ENCODE assay signal across 18 mouse cellular contexts in genomic region chr7:65516903-65517302, GRCm38 (mm10). TPM values are rescaled to one million over a fixed set of nuclear protein-coding genes. Genes with fewer than 3 reads are reported as not detected.
DNase-seq lines count a peak whose midpoint lies in the region; ATAC-seq and TF ChIP-seq lines count a peak whose summit lies in the region.
"Had no signal": no experiment of that assay in that cellular context is flagged by ENCODE, and none has a peak within 500 bp of the region (broad histone marks: within the 10 kb centered on the region; RNA-seq: fewer than 3 reads in every experiment).

No protein-coding gene starts in this region.

- DNase-seq in lung, postnatal 0 days (ENCODE audit: low spot score) = peak; percentile 27
- DNase-seq in lung, adult 18-20 months = no peak
- DNase-seq in R1 (ENCODE audit: low read depth, low spot score) (peak; percentile 11), MN1 (ENCODE audit: low spot score) (no peak)
- no peak for DNase-seq in frontal cortex, postnatal 14 days (ENCODE audit: low spot score in 2 of 2)
- DNase-seq: adrenal gland, postnatal 36 days; cerebellum, adult 11 months; cerebellum, adult 9-11 months; heart, postnatal 10 days; kidney, postnatal 4 days; right cerebral cortex, postnatal 14 days had no signal

- 34% methylated on average over 8 of the region's 8 CpGs for WGBS in lung, postnatal 0 days
- 6% methylated on average over 8 of the region's 8 CpGs for WGBS in forebrain, embryonic 16.5 days

- H3K9ac ChIP-seq in lung, postnatal 0 days (replicated peaks; ENCODE audit: low read depth) = no peak overlapping the region
- H3K9ac ChIP-seq in forebrain, embryonic 16.5 days (replicated peaks; ENCODE audit: low read depth, low read length) = no peak overlapping the region
- H3K9ac ChIP-seq: heart, embryonic 12.5 days; neural tube, embryonic 15.5 days had no signal

- no peaks in the 10 kb centered on the region for H3K27me3 ChIP-seq in lung, postnatal 0 days (replicated peaks; ENCODE audit: insufficient read depth, low read length)
- no peaks in the 10 kb centered on the region for H3K27me3 ChIP-seq in forebrain, embryonic 16.5 days (replicated peaks; ENCODE audit: control insufficient read depth, insufficient read depth, low read length)
- H3K27me3 ChIP-seq: neural tube, embryonic 15.5 days had no signal

- no peak for TF ChIP-seq POLR2A in cortical plate, adult 2 months (IDR thresholded peaks at IDR 0.05; ENCODE audit: extremely low read depth, insufficient read depth, low read length)

- no peaks in the 10 kb centered on the region for H3K9me3 ChIP-seq in lung, postnatal 0 days (ENCODE audit: low read length)
- H3K9me3 ChIP-seq in forebrain, embryonic 16.5 days (ENCODE audit: control insufficient read depth, low read length) = no peaks in the 10 kb centered on the region
- H3K9me3 ChIP-seq: heart, embryonic 12.5 days; hindbrain, embryonic 10.5 days; midbrain, embryonic 10.5 days; neural tube, embryonic 15.5 days had no signal

- TF ChIP-seq CTCF in lung, postnatal 0 days (IDR thresholded peaks at IDR 0.05) = no peak
- TF ChIP-seq CTCF in cortical plate, adult 2 months (IDR thresholded peaks at IDR 0.05; ENCODE audit: extremely low read depth, insufficient read depth, low read length) = no peak

- H3K36me3 ChIP-seq in lung, postnatal 0 days (ENCODE audit: insufficient read depth, low read length) = no peaks in the 10 kb centered on the region
- H3K36me3 ChIP-seq in forebrain, embryonic 16.5 days (ENCODE audit: control insufficient read depth, insufficient read depth) = no peaks in the 10 kb centered on the region
- H3K36me3 ChIP-seq: heart, embryonic 12.5 days; hindbrain, embryonic 10.5 days; midbrain, embryonic 10.5 days had no signal

- peak; percentile 31; the same call in 1 of the 2 replicates for ATAC-seq in lung, postnatal 0 days
- no peak for ATAC-seq in forebrain, embryonic 16.5 days
- ATAC-seq: intestine, postnatal 0 days had no signal

- H3K4me2 ChIP-seq in lung, postnatal 0 days (replicated peaks; ENCODE audit: low read depth, low read length) = no peak overlapping the region
- 0 out of 2 replicates have a peak overlapping the region, but pooled peaks have one; percentile 20 for H3K4me2 ChIP-seq in forebrain, embryonic 16.5 days (ENCODE audit: low read length)
- H3K4me2 ChIP-seq: heart, embryonic 12.5 days; neural tube, embryonic 15.5 days had no signal

- H3K4me1 ChIP-seq in lung, postnatal 0 days (ENCODE audit: insufficient read depth, low read depth, low read length) = no peaks in the 10 kb centered on the region
- peaks cover 9% of the 10 kb centered on the region for H3K4me1 ChIP-seq in cortical plate, adult 2 months (ENCODE audit: control insufficient read depth, insufficient read depth, low read length)
- H3K4me1 ChIP-seq in forebrain, embryonic 16.5 days (replicated peaks; ENCODE audit: control insufficient read depth, insufficient read depth, low read length) = 0 out of 2 replicates have a peak, but pooled peaks cover 5% of the 10 kb centered on the region
- H3K4me1 ChIP-seq: heart, embryonic 12.5 days had no signal

- H3K4me3 ChIP-seq in lung, postnatal 0 days (ENCODE audit: low read depth, low read length) = no peak overlapping the region
- H3K4me3 ChIP-seq in cortical plate, adult 2 months (ENCODE audit: insufficient read depth, low read length) = no peak overlapping the region
- no peak overlapping the region for H3K4me3 ChIP-seq in forebrain, embryonic 16.5 days (replicated peaks; ENCODE audit: low read length)
- H3K4me3 ChIP-seq: heart, embryonic 12.5 days; hindbrain, embryonic 10.5 days; midbrain, embryonic 10.5 days; neural tube, embryonic 15.5 days had no signal

- H3K27ac ChIP-seq in lung, postnatal 0 days (ENCODE audit: low read length) = no peak overlapping the region
- peak overlapping the region; percentile 52; the same call in 1 of the 2 replicates for H3K27ac ChIP-seq in cortical plate, adult 2 months (ENCODE audit: insufficient read depth, low read length)
- H3K27ac ChIP-seq in forebrain, embryonic 16.5 days (ENCODE audit: low read length) = no peak overlapping the region
- H3K27ac ChIP-seq: hindbrain, embryonic 10.5 days; midbrain, embryonic 10.5 days; neural tube, embryonic 15.5 days had no signal

- TF ChIP-seq EP300 in lung, postnatal 0 days (IDR thresholded peaks at IDR 0.05) = 0 out of 2 replicates have a peak, but pooled peaks have one; percentile 35

RNA-seq across cellular contexts. Expression of gene Tjp1, which starts 10.7 kb away (rescaled TPM):
- polyA plus RNA-seq in lung, postnatal 0 days (2015; fragmentation: Nextera tagmentation; extraction: Ambion mirVana) = 42.0 and 52.6 TPM in 2 replicates
- 59.1 and 62.4 TPM in 2 replicates for polyA plus RNA-seq in cortical plate, adult 2 months (2012; rRNA removed)
- polyA plus RNA-seq in forebrain, embryonic 16.5 days (2015; fragmentation: Nextera tagmentation; extraction: Ambion mirVana) = 21.9 and 24.2 TPM in 2 replicates

Comparison
In these comparisons a context has a peak if more than half of its experiments do, and no peak if none do; other contexts are left out.
1. DNase-seq: peak in lung, postnatal 0 days (single experiment) and R1 (single experiment); none in lung, adult 18-20 months (0 of 2), frontal cortex, postnatal 14 days (0 of 2) and MN1 (single experiment).